Mouse (Mus musculus) hindbrain, embryonic 11.5 days (tissue): ENCODE measurements around the gene Npas1. TPM values are rescaled to one million over a fixed set of nuclear protein-coding genes. Genes with fewer than 3 reads are reported as not detected.

ENCODE experiments used
- ATAC-seq: fragments of 200-750 bp; cut with Nextera tagmentation; 2 replicates; pipeline ENCODE4 v1.8.0; 2017; ENCODE audit warnings: mild to moderate bottlenecking, moderate TSS enrichment, moderate library complexity; ENCODE audit not compliant: low FRiP score
- DNase-seq: peaks from one replicate; pipeline ENCODE4 v3.0.0-alpha.2; 2015; ENCODE audit warnings: low spot score
- H3K27ac ChIP-seq: fragments of 300-500 bp; sonication (generic); 2 replicates; pipeline ENCODE4 v1.5.1; 2014; ENCODE audit warnings: mild to moderate bottlenecking, low read depth, low read length
- H3K27me3 ChIP-seq: fragments of 300-500 bp; sonication (generic); 2 replicates; pipeline ENCODE4 v1.6.1; 2014; ENCODE audit warnings: mild to moderate bottlenecking, low read length, moderate library complexity, mixed read lengths; ENCODE audit not compliant: control insufficient read depth, insufficient read depth
- H3K36me3 ChIP-seq: fragments of 300-500 bp; sonication (generic); 2 replicates; pipeline ENCODE4 v1.6.1; 2014; ENCODE audit warnings: mild to moderate bottlenecking, low read length, moderate library complexity, mixed read lengths; ENCODE audit not compliant: control insufficient read depth, insufficient read depth
- H3K4me1 ChIP-seq: fragments of 300-500 bp; sonication (generic); replicated peaks from 2 replicates; pipeline ENCODE4 v1.6.1; 2014; ENCODE audit warnings: low read length, mixed read lengths; ENCODE audit not compliant: control insufficient read depth, insufficient read depth
- H3K4me2 ChIP-seq: fragments of 300-500 bp; sonication (generic); replicated peaks from 2 replicates; pipeline ENCODE4 v1.6.1; 2014; ENCODE audit warnings: mild to moderate bottlenecking, low read depth, low read length
- H3K4me3 ChIP-seq: fragments of 300-500 bp; sonication (generic); 2 replicates; pipeline ENCODE4 v1.5.1; 2014; ENCODE audit warnings: low read depth, low read length
- H3K9ac ChIP-seq: fragments of 300-500 bp; sonication (generic); 2 replicates; pipeline ENCODE4 v1.6.1; 2014; ENCODE audit warnings: low read depth, low read length
- H3K9me3 ChIP-seq: fragments of 300-500 bp; sonication (generic); 2 replicates; pipeline ENCODE4 v1.6.1; 2016; ENCODE audit warnings: low read length; ENCODE audit not compliant: control insufficient read depth
- WGBS: fragments of 180-500 bp; shearing (Covaris S2); extraction: QIAGEN DNeasy Blood & Tissue Kit; methylation state at CpG from one replicate; pipeline ENCODE4 v1.1.7; 2014; 5-methylcytosine and 5-hydroxymethylcytosine counted together
- polyA plus RNA-seq: library from polyadenylated mRNA; unstranded; fragments of >200 nt; fragmentation: Nextera tagmentation; extraction: Ambion mirVana; gene quantifications from 2 replicates; pipeline ENCODE4 v1.2.1, GENCODE M21; 2014

Gene Npas1
- polyA plus RNA-seq, 1 experiment from 2014 or later = 0.34 TPM

GRCm38 (mm10) chr7:16501571-16501970 lies 24.0 kb upstream of the Npas1 start:
- Histone ChIP-seq H3K9me3 (no peaks in the 10 kb centered on the region), H3K36me3 (peaks cover 18% of the 10 kb centered on the region), H3K27ac (no peak overlapping the region), H3K4me3 (no peak overlapping the region), H3K27me3 (no peaks in the 10 kb centered on the region), H3K4me1 (no peaks in the 10 kb centered on the region), H3K9ac (no peak overlapping the region), H3K4me2 (no peak overlapping the region)
- ATAC-seq (no peak), DNase-seq (no peak)
- 94% methylated on average over 4 of the region's 4 CpGs for WGBS

- peaks cover 18% of the 10 kb centered on the region for H3K36me3 ChIP-seq
- no peak overlapping the region for H3K4me3 ChIP-seq
- H3K9ac ChIP-seq = no peak overlapping the region
- no peak overlapping the region for H3K4me2 ChIP-seq
- H3K27me3 ChIP-seq = no peaks in the 10 kb centered on the region
- H3K4me1 ChIP-seq = no peaks in the 10 kb centered on the region
- ATAC-seq (no peak), DNase-seq (no peak)
- H3K9me3 ChIP-seq = no peaks in the 10 kb centered on the region
- 79% methylated on average over 6 of the region's 6 CpGs for WGBS
- H3K27ac ChIP-seq = no peak overlapping the region
Observed at GRCm38 (mm10) chr7:16499671-16500104, 22.2 kb upstream of the Npas1 start.

GRCm38 (mm10) chr7:16496260-16496659 lies 18.7 kb upstream of the Npas1 start:
- no peak for ATAC-seq
- Histone ChIP-seq H3K4me2 (no peak overlapping the region), H3K36me3 (peaks cover 10% of the 10 kb centered on the region), H3K27ac (no peak overlapping the region), H3K4me3 (no peak overlapping the region), H3K4me1 (no peaks in the 10 kb centered on the region), H3K9me3 (no peaks in the 10 kb centered on the region), H3K9ac (no peak overlapping the region), H3K27me3 (no peaks in the 10 kb centered on the region)
- WGBS = 83% methylated on average over 3 of the region's 3 CpGs
- no peak for DNase-seq

- ATAC-seq (0 out of 2 replicates have a peak, but pooled peaks have one; percentile 15), DNase-seq (peak; percentile 65)
- whole genome bisulfite sequencing = 40% methylated on average over 2 of the region's 2 CpGs
Observed at GRCm38 (mm10) chr7:16493361-16493760, 15.8 kb upstream of the Npas1 start.

GRCm38 (mm10) chr7:16492211-16492610 lies 14.7 kb upstream of the Npas1 start:
- H3K27me3 ChIP-seq = no peaks in the 10 kb centered on the region
- WGBS = 64% methylated on average over 3 of the region's 3 CpGs
- H3K4me2 ChIP-seq = no peak overlapping the region
- no peak overlapping the region for H3K9ac ChIP-seq
- no peaks in the 10 kb centered on the region for H3K9me3 ChIP-seq
- H3K27ac ChIP-seq = no peak overlapping the region
- DNase-seq = no peak
- no peak overlapping the region for H3K4me3 ChIP-seq
- H3K36me3 ChIP-seq = peaks cover 7% of the 10 kb centered on the region
- ATAC-seq = peak; percentile 11; the same call in 1 of the 2 replicates
- H3K4me1 ChIP-seq = no peaks in the 10 kb centered on the region

More at GRCm38 (mm10) chr7:16493361-16493760, 15.8 kb upstream of the Npas1 start:
- no peak overlapping the region for H3K9ac ChIP-seq
- no peak overlapping the region for H3K4me3 ChIP-seq
- no peaks in the 10 kb centered on the region for H3K27me3 ChIP-seq
- H3K9me3 ChIP-seq = no peaks in the 10 kb centered on the region
- H3K36me3 ChIP-seq = peaks cover 10% of the 10 kb centered on the region
- H3K4me1 ChIP-seq = no peaks in the 10 kb centered on the region
- no peak overlapping the region for H3K27ac ChIP-seq
- no peak overlapping the region for H3K4me2 ChIP-seq

GRCm38 (mm10) chr7:16491759-16492158 lies 14.2 kb upstream of the Npas1 start:
- no peak overlapping the region for H3K9ac ChIP-seq
- H3K27ac ChIP-seq = no peak overlapping the region
- no peaks in the 10 kb centered on the region for H3K9me3 ChIP-seq
- ATAC-seq (peak; percentile 38; the same call in 1 of the 2 replicates), DNase-seq (peak; percentile 72)
- H3K4me1 ChIP-seq = no peaks in the 10 kb centered on the region
- peaks cover 3% of the 10 kb centered on the region; the same call in 1 of the 2 replicates for H3K36me3 ChIP-seq
- no peak overlapping the region for H3K4me3 ChIP-seq
- no peak overlapping the region for H3K4me2 ChIP-seq
- 33% methylated on average over 3 of the region's 3 CpGs for WGBS
- no peaks in the 10 kb centered on the region for H3K27me3 ChIP-seq

GRCm38 (mm10) chr7:16489948-16490347 lies 12.4 kb upstream of the Npas1 start:
- H3K27ac ChIP-seq = no peak overlapping the region
- no peaks in the 10 kb centered on the region for H3K9me3 ChIP-seq
- WGBS = 91% methylated on average over 9 of the region's 9 CpGs
- no peak overlapping the region for H3K4me2 ChIP-seq
- no peak overlapping the region for H3K4me3 ChIP-seq
- H3K9ac ChIP-seq = no peak overlapping the region
- no peaks in the 10 kb centered on the region for H3K27me3 ChIP-seq
- no peak for ATAC-seq
- no peak for DNase-seq
- no peaks in the 10 kb centered on the region for H3K36me3 ChIP-seq
- no peaks in the 10 kb centered on the region for H3K4me1 ChIP-seq

- DNase-seq (no peak), ATAC-seq (no peak)
- no peaks in the 10 kb centered on the region for H3K4me1 ChIP-seq
- H3K27me3 ChIP-seq = no peaks in the 10 kb centered on the region
- no peak overlapping the region for H3K9ac ChIP-seq
- H3K9me3 ChIP-seq = no peaks in the 10 kb centered on the region
- H3K27ac ChIP-seq = no peak overlapping the region
- no peak overlapping the region for H3K4me3 ChIP-seq
- no peak overlapping the region for H3K4me2 ChIP-seq
- H3K36me3 ChIP-seq = no peaks in the 10 kb centered on the region
Observed at GRCm38 (mm10) chr7:16488816-16489215, 11.3 kb upstream of the Npas1 start.

- Histone ChIP-seq H3K4me3 (peak overlapping the region; percentile 28), H3K36me3 (no peaks in the 10 kb centered on the region), H3K4me1 (peaks cover 4% of the 10 kb centered on the region; the same call in 1 of the 2 replicates), H3K27me3 (peaks cover 57% of the 10 kb centered on the region), H3K9ac (no peak overlapping the region), H3K4me2 (peak overlapping the region; percentile 52), H3K27ac (no peak overlapping the region), H3K9me3 (no peaks in the 10 kb centered on the region)
- 2% methylated on average over 34 of the region's 34 CpGs for WGBS
- no peak for ATAC-seq
- DNase-seq = peak; percentile 58
Observed at GRCm38 (mm10) chr7:16476600-16476989, 933 bp downstream of the Npas1 start.
